Mouse (Mus musculus) Patski (cell line): ENCODE data around the gene Id1. TPM values are rescaled to one million over a fixed set of nuclear protein-coding genes. Genes with fewer than 3 reads are reported as not detected.

ENCODE experiments used
- ATAC-seq: fragments of 100-300 bp; one replicate; pipeline ENCODE4 v1.8.0; 2021
- CTCF ChIA-PET: fragments of 350-600 bp; sonication (Branson Sonifier 250); formaldehyde crosslinking; loops from one replicate; lab custom pipeline; 2022; ENCODE audit warnings: inconsistent platforms; lab: Charles Lee
- POLR2A ChIA-PET: fragments of 350-600 bp; sonication (Branson Sonifier 250); formaldehyde crosslinking; loops from one replicate; lab custom pipeline; 2022; ENCODE audit warnings: antibody characterized with exemption, inconsistent platforms; lab: Charles Lee
- DNase-seq: peaks from one replicate; pipeline ENCODE4 v3.0.0-alpha.2; 2011; ENCODE audit warnings: low read depth, low spot score
- H3K27me3 ChIP-seq: fragments of 371-371 bp; one replicate; pipeline ENCODE4 v1.5.1; 2021
- CTCF ChIP-seq: fragments of 100-300 bp; IDR thresholded peaks from one replicate; pipeline ENCODE4 v1.5.1; 2021
- in situ Hi-C: fragments of 300-500 bp; cut with MboI; formaldehyde crosslinking; loops from 3 replicates; pipeline ENCODE4 v1.11.1; 2018; ENCODE audit warnings: low pct_unique_long_range_greater_than_20kb, mixed read lengths
- polyA plus RNA-seq: library from polyadenylated mRNA; unstranded; gene quantifications from one replicate; pipeline ENCODE4 v1.2.3, GENCODE M21; 2021

Id1 gene
- 117 TPM for polyA plus RNA-seq

- ChIA-PET POLR2A (interaction anchor here (0.6 to 1.1 kb wide), 8 partner anchors 18 to 93 kb away, joined by 3 to 4 read pairs (median 3); no protein-coding TSS in a partner anchor), CTCF (interaction anchor here (2.5 kb wide), 1 partner anchor 39 kb away, joined by 14 read pairs; no protein-coding TSS in a partner anchor)
- no peak for TF ChIP-seq CTCF
- H3K27me3 ChIP-seq, result no peaks in the 10 kb centered on the region
- DNase-seq (no peak), ATAC-seq (peak; percentile 59)
- in situ Hi-C loops, result loop anchor here (5.0 kb wide), 1 partner anchor 171 kb away; no protein-coding TSS in a partner anchor
Measured at GRCm38 (mm10) chr2:152736090-152736601, at the start of gene Id1. Gene Id1, plus strand, starts transcription at chr2:152736251.

- TF ChIP-seq CTCF, result no peak
- ATAC-seq, result no peak
- H3K27me3 ChIP-seq, result no peaks in the 10 kb centered on the region
- ChIA-PET CTCF (interaction anchor here (0.8 to 3.1 kb wide), 2 partner anchors 9 to 15 kb away, joined by 4 to 8 read pairs; no protein-coding TSS in a partner anchor), POLR2A (no interaction called here)
- DNase-seq, result no peak
- in situ Hi-C loops, result loop anchor here (25.0 kb wide), 1 partner anchor 774 kb away; the partner anchor contains the start of gene Angpt4
Measured at GRCm38 (mm10) chr2:152686399-152686798, 49.7 kb upstream of the Id1 start.

DNA sequence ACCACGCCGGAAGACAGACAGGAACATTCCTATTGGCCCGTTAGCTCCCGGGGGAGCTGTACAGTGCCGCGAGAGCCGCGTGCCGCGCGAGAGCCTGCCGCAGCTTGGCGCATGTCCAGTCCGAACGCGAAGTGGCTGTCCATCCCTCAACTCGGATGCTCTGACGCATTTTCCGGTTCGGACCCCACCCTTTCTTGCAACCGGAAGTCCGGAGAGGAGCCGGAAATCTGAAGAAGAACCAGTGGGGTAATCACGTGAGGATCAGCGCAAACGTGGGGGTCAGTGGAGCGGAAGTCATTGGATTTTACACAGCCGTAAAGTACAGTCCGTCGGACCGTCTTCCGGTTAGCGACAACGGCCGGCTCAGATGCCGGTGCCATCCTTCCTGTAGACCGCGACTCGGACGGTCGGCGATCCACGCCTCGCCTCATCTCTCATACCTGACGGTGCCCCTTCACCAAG, 49.2 kb upstream of the Id1 start, which contains the start of gene Mcts2:
Gene Mcts2, plus strand, starts transcription at position 230 of the 462 bp plus-strand sequence.
- no peak for DNase-seq
- peak; percentile 80 for ATAC-seq
- in situ Hi-C loops, result loop anchor here (25.0 kb wide), 1 partner anchor 775 kb away; the partner anchor contains the start of gene Angpt4
- ChIA-PET POLR2A (no interaction called here), CTCF (interaction anchor here (0.8 to 3.1 kb wide), 2 partner anchors 9 to 15 kb away, joined by 4 to 8 read pairs; no protein-coding TSS in a partner anchor)
- no peaks in the 10 kb centered on the region for H3K27me3 ChIP-seq
- TF ChIP-seq CTCF, result no peak

DNA sequence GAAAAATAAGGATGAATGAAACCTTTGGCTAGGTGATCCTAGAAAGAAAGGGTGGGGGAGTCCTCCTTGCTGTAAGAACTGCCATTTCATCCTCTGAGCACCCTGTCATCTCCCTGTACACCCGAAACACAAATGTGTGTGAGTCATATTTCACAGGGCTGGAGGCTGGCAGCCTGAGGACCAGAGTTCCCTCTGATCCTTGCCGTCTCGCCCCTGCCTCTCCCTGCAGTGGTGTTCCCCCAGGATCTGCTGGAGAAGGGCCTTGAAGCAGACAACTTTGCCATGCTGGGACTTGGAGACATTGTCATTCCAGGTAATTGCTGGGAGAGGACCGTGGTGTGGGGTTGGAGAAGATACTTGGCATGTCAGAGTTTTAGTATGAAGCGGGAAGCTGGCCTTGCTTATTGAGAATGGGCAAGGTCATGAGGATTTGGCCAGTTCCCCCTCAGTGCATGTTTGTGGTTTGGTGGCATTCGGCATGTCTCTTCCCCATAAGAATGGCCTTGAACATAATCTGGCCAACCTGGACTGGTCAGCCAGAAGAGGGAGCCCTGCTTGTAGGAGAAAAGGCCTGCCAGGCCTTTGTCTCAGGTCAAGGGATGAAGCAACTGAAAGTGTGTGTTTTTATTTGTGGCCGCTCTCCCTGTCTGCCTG, 44.4 kb upstream of the Id1 start:
- H3K27me3 ChIP-seq, result no peaks in the 10 kb centered on the region
- POLR2A ChIA-PET, result interaction anchor here (1.3 kb wide), 1 partner anchor 10 kb away, joined by 4 read pairs; no protein-coding TSS in a partner anchor
- no peak for TF ChIP-seq CTCF
- in situ Hi-C loops, result loop anchor here (5.0 to 25.0 kb wide), 2 partner anchors 141 to 779 kb away; partner anchors contain the start of genes Angpt4 and Bcl2l1
- ATAC-seq (peak; percentile 60), DNase-seq (no peak)
- CTCF ChIA-PET, result interaction anchor here (1.2 to 3.4 kb wide), 7 partner anchors 9 to 138 kb away, joined by 3 to 15 read pairs (median 5); no protein-coding TSS in a partner anchor

DNA sequence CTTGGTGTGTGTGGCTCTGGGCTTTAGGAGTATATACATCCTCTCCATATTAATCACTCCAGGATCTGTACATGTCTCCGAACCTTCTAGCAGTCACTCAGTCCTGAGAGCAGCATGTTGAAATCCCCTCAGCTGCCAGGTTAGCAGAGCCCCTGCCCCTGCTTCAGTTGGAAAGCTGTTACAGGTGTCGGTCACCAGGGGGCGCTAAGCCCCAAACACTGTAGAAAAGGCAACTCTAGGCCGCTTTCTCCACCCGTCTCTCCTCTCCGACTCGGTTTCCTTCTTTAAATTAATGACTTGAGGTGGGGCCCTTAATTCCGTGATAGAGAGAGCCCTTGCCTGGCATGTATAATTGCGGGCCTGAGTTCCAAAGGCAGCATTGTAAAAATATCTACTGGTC, 42.8 kb upstream of the Id1 start:
- no peak for ATAC-seq
- ChIA-PET POLR2A (interaction anchor here (0.6 to 1.0 kb wide), 3 partner anchors 18 to 68 kb away, joined by 3 to 5 read pairs (median 3); no protein-coding TSS in a partner anchor), CTCF (interaction anchor here (0.7 to 5.0 kb wide), 15 partner anchors 10 to 143 kb away, joined by 3 to 36 read pairs (median 5); no protein-coding TSS in a partner anchor)
- TF ChIP-seq CTCF, result no peak
- H3K27me3 ChIP-seq, result no peaks in the 10 kb centered on the region
- in situ Hi-C loops, result loop anchor here (5.0 to 25.0 kb wide), 2 partner anchors 139 to 781 kb away; partner anchors contain the start of genes Angpt4 and Bcl2l1
- no peak for DNase-seq

- no peaks in the 10 kb centered on the region for H3K27me3 ChIP-seq
- in situ Hi-C loops, result loop anchor here (5.0 to 25.0 kb wide), 2 partner anchors 139 to 781 kb away; partner anchors contain the start of genes Angpt4 and Bcl2l1
- ATAC-seq (no peak), DNase-seq (no peak)
- ChIA-PET POLR2A (interaction anchor here (0.6 to 1.0 kb wide), 3 partner anchors 19 to 67 kb away, joined by 3 to 5 read pairs (median 3); no protein-coding TSS in a partner anchor), CTCF (interaction anchor here (0.7 to 5.0 kb wide), 13 partner anchors 11 to 150 kb away, joined by 3 to 36 read pairs (median 5); no protein-coding TSS in a partner anchor)
- TF ChIP-seq CTCF, result no peak
Measured at GRCm38 (mm10) chr2:152693735-152694134, 42.3 kb upstream of the Id1 start.

GRCm38 (mm10) chr2:152694708-152695107, 41.3 kb upstream of the Id1 start:
- H3K27me3 ChIP-seq, result no peaks in the 10 kb centered on the region
- DNase-seq, result no peak
- no peak for TF ChIP-seq CTCF
- ChIA-PET CTCF (interaction anchor here (1.0 to 5.0 kb wide), 7 partner anchors 12 to 149 kb away, joined by 4 to 36 read pairs (median 15); no protein-coding TSS in a partner anchor), POLR2A (interaction anchor here (0.5 to 1.3 kb wide), 2 partner anchors 20 to 135 kb away, joined by 5 to 10 read pairs; no protein-coding TSS in a partner anchor)
- no peak for ATAC-seq
- in situ Hi-C loops, result loop anchor here (5.0 to 25.0 kb wide), 2 partner anchors 138 to 782 kb away; partner anchors contain the start of genes Angpt4 and Bcl2l1

GRCm38 (mm10) chr2:152696016-152696415, 40.0 kb upstream of the Id1 start:
- TF ChIP-seq CTCF, result no peak

DNA sequence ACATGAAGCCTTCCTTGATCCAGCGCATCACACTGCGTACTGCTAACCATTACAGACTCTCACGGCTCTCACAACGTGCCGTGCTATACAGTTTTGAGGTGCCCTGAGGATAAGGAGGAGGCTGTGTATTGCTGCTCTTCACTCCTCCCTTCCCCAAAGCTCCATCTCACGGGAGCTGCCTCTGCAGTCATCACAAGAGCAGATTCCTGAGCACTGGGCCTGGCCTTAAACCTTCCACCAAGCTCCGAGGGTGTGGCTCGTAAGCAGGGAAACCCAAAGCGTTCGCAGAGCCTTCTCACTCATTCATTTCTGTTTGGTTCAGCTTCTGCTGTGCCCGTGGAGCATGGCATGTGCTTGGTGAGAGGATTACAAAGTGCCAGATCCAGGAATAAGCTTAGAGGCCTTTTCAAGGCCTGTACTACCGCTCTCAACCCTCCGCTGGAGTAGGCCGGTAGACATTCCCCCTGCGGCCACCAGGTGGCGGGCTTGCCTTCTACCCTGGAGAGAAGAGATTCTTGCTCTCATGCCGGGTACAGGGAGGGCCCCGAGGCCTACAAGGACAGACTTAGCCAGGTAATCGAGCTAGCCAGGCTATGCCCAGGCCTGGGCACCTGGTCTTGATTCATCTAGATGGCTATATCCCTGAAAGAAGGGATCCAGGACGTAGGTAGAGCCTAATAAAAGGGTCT, 39.4 kb upstream of the Id1 start:
- peak; percentile 65 for DNase-seq
- peak; percentile 52 for ATAC-seq
- CTCF ChIA-PET, result interaction anchor here (0.7 to 5.0 kb wide), 25 partner anchors 9 to 208 kb away, joined by 3 to 36 read pairs (median 5); partner anchors contain the start of genes H13 and Id1
- in situ Hi-C loops, result loop anchor here (25.0 kb wide), 1 partner anchor 784 kb away; the partner anchor contains the start of gene Angpt4
- no peaks in the 10 kb centered on the region for H3K27me3 ChIP-seq
- TF ChIP-seq CTCF, result no peak
- POLR2A ChIA-PET, result interaction anchor here (0.8 to 1.5 kb wide), 7 partner anchors 19 to 137 kb away, joined by 3 to 6 read pairs (median 4); partner anchors contain the start of gene Id1

More at GRCm38 (mm10) chr2:152696016-152696415, 40.0 kb upstream of the Id1 start:
- no peaks in the 10 kb centered on the region for H3K27me3 ChIP-seq
- POLR2A ChIA-PET, result interaction anchor here (0.8 to 1.5 kb wide), 8 partner anchors 18 to 137 kb away, joined by 3 to 10 read pairs (median 4); partner anchors contain the start of gene Id1
- DNase-seq, result no peak
- in situ Hi-C loops, result loop anchor here (25.0 kb wide), 1 partner anchor 784 kb away; the partner anchor contains the start of gene Angpt4
- ATAC-seq, result no peak
- CTCF ChIA-PET, result interaction anchor here (0.7 to 5.0 kb wide), 21 partner anchors 10 to 208 kb away, joined by 3 to 36 read pairs (median 5); partner anchors contain the start of genes H13 and Id1
